Mouse (Mus musculus) MEL (cell line): ENCODE results near the gene Olfr47.
"Not testable (repeated sequence)": the region's sequence is repeated elsewhere in the genome, so short reads cannot be mapped to it uniquely, and the experiment has no call there.

ENCODE experiments used
- CTCF ChIP-seq, 3 experiments: IDR thresholded peaks in 2 of 3; conservative IDR thresholded peaks in 1 of 3; 2 replicates each; pipeline ENCODE4 v1.5.1; 2011 to 2012; ENCODE audit warnings: low read length in 3 of 3, low read depth in 2 of 3, mild to moderate bottlenecking in 2 of 3, improper control_type of control experiment in 1 of 3, inconsistent platforms in 1 of 3, mixed read lengths in 1 of 3, moderate library complexity in 1 of 3; ENCODE audit not compliant: control insufficient read depth in 1 of 3, insufficient read depth in 1 of 3, poor library complexity in 1 of 3, severe bottlenecking in 1 of 3
- POLR2A ChIP-seq, 2 experiments: IDR thresholded peaks; 2 replicates each; pipeline ENCODE4 v1.6.1; 2011 to 2012; ENCODE audit warnings: low read length in 2 of 2, mild to moderate bottlenecking in 2 of 2, control low read depth in 1 of 2, improper control_type of control experiment in 1 of 2, low read depth in 1 of 2, moderate library complexity in 1 of 2; ENCODE audit not compliant: control insufficient read depth in 1 of 2, insufficient read depth in 1 of 2, poor library complexity in 1 of 2
- POLR2AphosphoS2 ChIP-seq: IDR thresholded peaks from 2 replicates; pipeline ENCODE4 v1.6.1; 2011; ENCODE audit warnings: low read length, improper control_type of control experiment
- SMC3 ChIP-seq: IDR thresholded peaks from 2 replicates; pipeline ENCODE4 v1.6.1; 2011; ENCODE audit warnings: low read depth, low read length, improper control_type of control experiment
- USF1 ChIP-seq: IDR thresholded peaks from 2 replicates; pipeline ENCODE4 v1.6.1; 2014; ENCODE audit warnings: low read depth, mild to moderate bottlenecking, inconsistent platforms, low read length, improper control_type of control experiment, moderate library complexity
- ZMIZ1 ChIP-seq: IDR thresholded peaks from 2 replicates; pipeline ENCODE4 v1.6.1; 2012; ENCODE audit warnings: low read depth, mild to moderate bottlenecking, inconsistent platforms, low read length, improper control_type of control experiment, moderate library complexity

DNA sequence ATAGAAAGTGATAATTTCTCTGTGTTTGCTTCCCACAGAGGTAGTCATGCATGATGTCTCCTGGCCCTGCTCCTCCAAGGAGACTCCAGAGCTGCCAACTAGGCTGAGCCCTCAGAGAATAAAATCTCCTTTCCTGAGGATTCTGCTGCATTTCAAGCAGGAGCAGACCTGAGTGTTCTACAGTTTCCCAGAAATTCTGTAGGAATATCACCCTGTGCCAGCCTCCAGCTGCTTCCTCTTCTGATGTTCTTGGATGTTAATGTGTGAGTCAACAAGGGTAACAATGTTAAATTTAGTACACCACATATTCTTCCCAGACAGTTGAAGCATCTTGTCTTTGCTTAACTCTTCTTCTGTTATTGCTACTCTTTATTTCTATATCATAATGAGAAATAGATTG, 18.5 kb upstream of the Olfr47 start, which contains the start of gene Olfr434:
- TF ChIP-seq POLR2AphosphoS2; SMC3; USF1; CTCF (IDR thresholded peaks at IDR 0.05 in 2 of 3, conservative IDR thresholded peaks at IDR 0.05 in 1 of 3; ENCODE audit: control insufficient read depth in 1 of 3, insufficient read depth in 1 of 3, low read depth in 2 of 3, low read length in 3 of 3, poor library complexity in 1 of 3, severe bottlenecking in 1 of 3); POLR2A (IDR thresholded peaks at IDR 0.05; ENCODE audit: control insufficient read depth in 1 of 2, insufficient read depth in 1 of 2, low read depth in 1 of 2, low read length in 2 of 2, poor library complexity in 1 of 2); ZMIZ1: not testable (repeated sequence)
